Mouse (Mus musculus): ENCODE measurements around the gene Agtpbp1.

DNA sequence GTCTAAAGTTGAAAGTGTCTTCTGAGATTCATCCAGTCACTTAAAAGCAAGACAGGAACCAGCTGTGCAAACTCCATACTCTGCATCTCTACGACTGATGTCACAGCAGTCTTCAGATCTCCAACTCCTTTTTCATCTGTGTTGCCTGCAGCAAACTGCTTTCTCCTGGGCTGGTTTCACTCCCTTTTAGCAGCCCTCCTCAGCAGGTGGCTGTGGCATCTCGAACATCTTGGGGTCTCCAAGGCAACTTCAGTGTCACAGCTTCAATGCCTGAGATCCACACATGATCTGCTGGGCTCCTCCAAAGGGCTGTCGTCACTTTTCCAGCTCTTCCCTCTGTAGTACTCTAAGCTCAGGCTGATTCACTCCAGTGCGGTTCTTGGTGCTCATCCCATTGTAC lies 5.7 kb upstream of the Agtpbp1 start:
- TF ChIP-seq POLR2A (IDR thresholded peaks at IDR 0.05; ENCODE audit: control insufficient read depth, extremely low read depth, insufficient read depth, low read length, poor library complexity): no peak
- no peak for TF ChIP-seq CTCF (IDR thresholded peaks at IDR 0.05; ENCODE audit: borderline replicate concordance, control insufficient read depth, extremely low read depth, insufficient read depth, low read length, poor library complexity)
